In the genomic region with DNA sequence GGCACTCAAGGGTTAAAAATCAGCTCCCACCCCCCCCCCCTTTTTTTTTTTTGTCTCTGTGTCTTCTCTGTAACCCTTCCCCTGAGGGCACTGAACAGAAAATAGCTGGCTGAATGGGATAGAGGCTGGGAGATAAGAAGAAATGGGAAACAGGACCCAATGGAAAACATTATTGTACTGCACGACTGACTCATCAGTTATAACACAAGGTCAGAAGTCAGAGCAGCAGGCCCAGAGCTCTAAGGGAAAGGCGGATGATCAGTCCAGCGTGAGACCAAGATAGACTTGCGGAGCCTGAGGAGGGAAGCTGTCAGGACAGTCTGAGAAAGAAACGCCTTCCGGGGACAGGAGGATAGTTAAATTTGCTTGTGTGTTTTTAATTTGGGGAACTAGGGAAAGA, we compare ENCODE assay signal across 14 mouse cellular contexts.
A peak's percentile ranks its signal among the peaks of the same experiment; 100 is the strongest.
DNase-seq lines count a peak whose midpoint lies in the region; ATAC-seq and TF ChIP-seq lines count a peak whose summit lies in the region.
"Had no signal": no experiment of that assay in that cellular context is flagged by ENCODE, and none has a peak within 500 bp of the region (broad histone marks: within the 10 kb centered on the region; RNA-seq: fewer than 3 reads in every experiment).

No protein-coding gene starts in this region.

- TF ChIP-seq CTCF in hindbrain, postnatal 0 days (IDR thresholded peaks at IDR 0.05; ENCODE audit: low read depth) = no peak

- no peaks in the 10 kb centered on the region for H3K27me3 ChIP-seq in hindbrain, postnatal 0 days (ENCODE audit: insufficient read depth, low read length)
- H3K27me3 ChIP-seq: intestine, embryonic 15.5 days had no signal

- H3K9ac ChIP-seq in hindbrain, postnatal 0 days (replicated peaks; ENCODE audit: low read length) = no peak overlapping the region
- H3K9ac ChIP-seq: intestine, embryonic 15.5 days had no signal

- H3K36me3 ChIP-seq in hindbrain, postnatal 0 days (ENCODE audit: insufficient read depth, low read length) = no peaks in the 10 kb centered on the region
- H3K36me3 ChIP-seq: G1E; intestine, embryonic 15.5 days had no signal

- no peaks in the 10 kb centered on the region for H3K4me1 ChIP-seq in hindbrain, postnatal 0 days (ENCODE audit: insufficient read depth, low read length)
- H3K4me1 ChIP-seq: intestine, embryonic 15.5 days had no signal

- peak; percentile 94 for DNase-seq in heart, adult 11 months
- DNase-seq in heart, postnatal 4 days = no peak
- peak; percentile 18 for DNase-seq in adrenal gland, postnatal 10 days
- DNase-seq in heart, adult 8-10 months (ENCODE audit: low spot score) = peak; percentile 16
- DNase-seq in hindbrain, postnatal 0 days (ENCODE audit: low spot score) = peak; percentile 3
- no peak for DNase-seq in right cerebral cortex, postnatal 10 days (ENCODE audit: low spot score in 2 of 2)
- DNase-seq in urinary bladder, postnatal 4 days (ENCODE audit: low spot score in 2 of 2) = no peak
- DNase-seq in urinary bladder, postnatal 14 days (ENCODE audit: low spot score) = no peak
- DNase-seq: cerebellum, adult 8-10 months; lung, postnatal 4 days; thymus, adult 18-20 months had no signal

- no peak overlapping the region for H3K27ac ChIP-seq in hindbrain, postnatal 0 days
- H3K27ac ChIP-seq: intestine, embryonic 15.5 days had no signal

- no peak overlapping the region for H3K4me2 ChIP-seq in hindbrain, postnatal 0 days (ENCODE audit: low read depth, low read length)
- H3K4me2 ChIP-seq: intestine, embryonic 15.5 days had no signal

- WGBS in hindbrain, postnatal 0 days = 25% methylated on average over 6 of the region's 6 CpGs

- ATAC-seq in hindbrain, postnatal 0 days = no peak
- ATAC-seq: intestine, embryonic 15.5 days had no signal

- no peak overlapping the region for H3K4me3 ChIP-seq in hindbrain, postnatal 0 days (ENCODE audit: low read length)
- H3K4me3 ChIP-seq: erythroblast, embryonic 14.5 days; intestine, embryonic 15.5 days had no signal

- no peaks in the 10 kb centered on the region for H3K9me3 ChIP-seq in hindbrain, postnatal 0 days (ENCODE audit: low read length)
- H3K9me3 ChIP-seq: G1E; intestine, embryonic 15.5 days had no signal

Comparison
In these comparisons a context has a peak if more than half of its experiments do, and no peak if none do; other contexts are left out.
1. DNase-seq: peak in heart, adult 11 months (single experiment), adrenal gland, postnatal 10 days (single experiment), heart, adult 8-10 months (single experiment) and hindbrain, postnatal 0 days (single experiment); none in heart, postnatal 4 days (single experiment), right cerebral cortex, postnatal 10 days (0 of 2), urinary bladder, postnatal 4 days (0 of 2) and urinary bladder, postnatal 14 days (single experiment).